Mouse (Mus musculus) bone marrow macrophage, adult 2 months (primary cell): Measurements from ENCODE around the gene Erich3. TPM values are rescaled to one million over a fixed set of nuclear protein-coding genes. Genes with fewer than 3 reads are reported as not detected.
A peak's percentile ranks its signal among the peaks of the same experiment; 100 is the strongest.
"Not testable (repeated sequence)": the region's sequence is repeated elsewhere in the genome, so short reads cannot be mapped to it uniquely, and the experiment has no call there.

Source experiments
- H3K27ac ChIP-seq: 2 replicates; pipeline ENCODE4 v1.5.1; 2012; ENCODE audit warnings: low read depth, low read length; ENCODE audit not compliant: insufficient read depth
- H3K4me1 ChIP-seq: 2 replicates; pipeline ENCODE4 v1.6.1; 2012; ENCODE audit warnings: low read length; ENCODE audit not compliant: control insufficient read depth, insufficient read depth
- H3K4me3 ChIP-seq: 2 replicates; pipeline ENCODE4 v1.5.1; 2012; ENCODE audit warnings: mild to moderate bottlenecking, low read length, moderate library complexity; ENCODE audit not compliant: insufficient read depth
- CTCF ChIP-seq: IDR thresholded peaks from 2 replicates; pipeline ENCODE4 v1.5.1; 2012; ENCODE audit warnings: low read depth, mild to moderate bottlenecking, low read length, moderate library complexity
- POLR2A ChIP-seq: IDR thresholded peaks from 2 replicates; pipeline ENCODE4 v1.6.1; 2012; ENCODE audit warnings: mild to moderate bottlenecking, low read depth, low read length, borderline replicate concordance
- polyA plus RNA-seq: library from polyadenylated mRNA; stranded (reverse); fragments of >200 nt; gene quantifications from 2 replicates; pipeline ENCODE4 v1.2.4, GENCODE M21; 2012; ENCODE audit not compliant: missing spikeins, insufficient read depth, insufficient read length

Erich3 gene
- not detected in 2 replicates for polyA plus RNA-seq

GRCm38 (mm10) chr3:154663545-154663944 lies at the start of gene Erich3:
Gene Erich3 (plus strand): TSS chr3:154663859.
- no peaks in the 10 kb centered on the region for H3K4me1 ChIP-seq
- no peak for TF ChIP-seq CTCF
- no peak for TF ChIP-seq POLR2A
- H3K27ac ChIP-seq = no peak within 1 kb of the TSS
- no peak within 1 kb of the TSS for H3K4me3 ChIP-seq

- TF ChIP-seq CTCF (no peak), POLR2A (no peak)
- Histone ChIP-seq H3K4me1 (no peaks in the 10 kb centered on the region), H3K4me3 (no peak overlapping the region), H3K27ac (no peak overlapping the region)
These were observed 48.9 kb upstream of the Erich3 start for GRCm38 (mm10) chr3:154614771-154615170.

- Histone ChIP-seq H3K27ac (no peak overlapping the region), H3K4me1 (no peaks in the 10 kb centered on the region), H3K4me3 (no peak overlapping the region)
- TF ChIP-seq POLR2A = no peak
- no peak for TF ChIP-seq CTCF
These were observed 48.4 kb upstream of the Erich3 start for GRCm38 (mm10) chr3:154615304-154615703.

- no peaks in the 10 kb centered on the region for H3K4me1 ChIP-seq
These were observed 47.6 kb upstream of the Erich3 start for GRCm38 (mm10) chr3:154616106-154616505.

GRCm38 (mm10) chr3:154628284-154628683 lies 35.4 kb upstream of the Erich3 start:
- no peak overlapping the region for H3K4me3 ChIP-seq
- TF ChIP-seq POLR2A (no peak), CTCF (no peak)
- H3K4me1 ChIP-seq = no peaks in the 10 kb centered on the region
- no peak overlapping the region for H3K27ac ChIP-seq

More at GRCm38 (mm10) chr3:154616106-154616505, 47.6 kb upstream of the Erich3 start:
- Histone ChIP-seq H3K27ac (no peak overlapping the region), H3K4me3 (no peak overlapping the region)
- TF ChIP-seq POLR2A (no peak), CTCF (no peak)

GRCm38 (mm10) chr3:154631281-154631680 lies 32.4 kb upstream of the Erich3 start:
- H3K4me3 ChIP-seq, H3K4me1 ChIP-seq, H3K27ac ChIP-seq: not testable (repeated sequence)

- TF ChIP-seq POLR2A = no peak
- Histone ChIP-seq H3K4me1 (no peaks in the 10 kb centered on the region), H3K4me3 (no peak overlapping the region), H3K27ac (no peak overlapping the region)
These were observed 30.6 kb upstream of the Erich3 start for GRCm38 (mm10) chr3:154633091-154633490.

GRCm38 (mm10) chr3:154646638-154647442 lies 16.8 kb upstream of the Erich3 start:
- Histone ChIP-seq H3K4me3 (peak overlapping the region; percentile 55), H3K27ac (no peak overlapping the region), H3K4me1 (no peaks in the 10 kb centered on the region)
- TF ChIP-seq CTCF (no peak), POLR2A (no peak)

GRCm38 (mm10) chr3:154647443-154647780 lies 16.2 kb upstream of the Erich3 start:
- H3K4me1 ChIP-seq = no peaks in the 10 kb centered on the region
- no peak overlapping the region for H3K27ac ChIP-seq
- TF ChIP-seq POLR2A = no peak
- TF ChIP-seq CTCF = no peak
- peak overlapping the region; percentile 55 for H3K4me3 ChIP-seq

GRCm38 (mm10) chr3:154649411-154650285 lies 14.0 kb upstream of the Erich3 start:
- Histone ChIP-seq H3K27ac (no peak overlapping the region), H3K4me1 (no peaks in the 10 kb centered on the region), H3K4me3 (no peak overlapping the region)
- no peak for TF ChIP-seq POLR2A
- no peak for TF ChIP-seq CTCF
